Mouse (Mus musculus) stomach, embryonic 14.5 days (tissue): ENCODE measurements at regions not wholly inside any gene's neighbourhood (a gene's known extent, or its start where the extent isn't known, plus 50 kb on each side); places are given as distances from the start of the nearest gene placed in this dataset.

Source experiments
- ATAC-seq: fragments of 200-750 bp; cut with Nextera tagmentation; 2 replicates; pipeline ENCODE4 v1.8.0; 2017; ENCODE audit warnings: low read depth, moderate TSS enrichment; ENCODE audit not compliant: insufficient number of reproducible peaks, insufficient read depth, low FRiP score
- H3K27ac ChIP-seq: fragments of 300-500 bp; sonication (generic); 2 replicates; pipeline ENCODE4 v1.5.1; 2014; ENCODE audit warnings: mild to moderate bottlenecking, low read length, moderate library complexity, mixed read lengths
- H3K27me3 ChIP-seq: fragments of 300-500 bp; sonication (generic); 2 replicates; pipeline ENCODE4 v1.6.1; 2014; ENCODE audit warnings: low read length, control low read depth, mixed read lengths; ENCODE audit not compliant: control insufficient read depth, insufficient read depth
- H3K36me3 ChIP-seq: fragments of 300-500 bp; sonication (generic); 2 replicates; pipeline ENCODE4 v1.6.1; 2014; ENCODE audit warnings: mild to moderate bottlenecking, control low read depth, low read length, moderate library complexity, mixed read lengths; ENCODE audit not compliant: control insufficient read depth, insufficient read depth
- H3K4me1 ChIP-seq: fragments of 300-500 bp; sonication (generic); 2 replicates; pipeline ENCODE4 v1.6.1; 2014; ENCODE audit warnings: low read length, control low read depth, mixed read lengths; ENCODE audit not compliant: control insufficient read depth, insufficient read depth
- H3K4me2 ChIP-seq: fragments of 300-500 bp; sonication (generic); replicated peaks from 2 replicates; pipeline ENCODE4 v1.6.1; 2014; ENCODE audit warnings: low read depth, low read length, control low read depth
- H3K4me3 ChIP-seq: fragments of 300-500 bp; sonication (generic); 2 replicates; pipeline ENCODE4 v1.5.1; 2014; ENCODE audit warnings: low read depth, low read length, control low read depth
- H3K9ac ChIP-seq: fragments of 300-500 bp; sonication (generic); replicated peaks from 2 replicates; pipeline ENCODE4 v1.6.1; 2014; ENCODE audit warnings: low read depth, mild to moderate bottlenecking, control low read depth, low read length, moderate library complexity, mixed read lengths
- H3K9me3 ChIP-seq: fragments of 300-500 bp; sonication (generic); 2 replicates; pipeline ENCODE4 v1.6.1; 2016; ENCODE audit warnings: low read depth, low read length, control low read depth; ENCODE audit not compliant: control insufficient read depth
- WGBS: fragments of 180-500 bp; shearing (Covaris S2); extraction: QIAGEN DNeasy Blood & Tissue Kit; methylation state at CpG from one replicate; pipeline ENCODE4 v1.1.7; 2014; 5-methylcytosine and 5-hydroxymethylcytosine counted together

GRCm38 (mm10) chr1:169086032-169086431 lies 445.2 kb downstream of the Nuf2 start:
- Histone ChIP-seq H3K4me3 (no peak overlapping the region), H3K4me1 (peaks cover 8% of the 10 kb centered on the region; the same call in 1 of the 2 replicates), H3K27me3 (no peaks in the 10 kb centered on the region), H3K4me2 (no peak overlapping the region), H3K27ac (no peak overlapping the region), H3K9ac (no peak overlapping the region), H3K9me3 (no peaks in the 10 kb centered on the region), H3K36me3 (no peaks in the 10 kb centered on the region)
- 70% methylated on average over 3 of the region's 3 CpGs for WGBS
- no peak for ATAC-seq

GRCm38 (mm10) chr1:169080686-169081085 lies 450.6 kb downstream of the Nuf2 start:
- Histone ChIP-seq H3K36me3 (no peaks in the 10 kb centered on the region), H3K9ac (no peak overlapping the region), H3K4me3 (no peak overlapping the region), H3K4me2 (no peak overlapping the region), H3K9me3 (no peaks in the 10 kb centered on the region), H3K27me3 (no peaks in the 10 kb centered on the region), H3K4me1 (no peaks in the 10 kb centered on the region), H3K27ac (no peak overlapping the region)
- 82% methylated on average over 1 of the region's 1 CpGs for WGBS
- no peak for ATAC-seq

GRCm38 (mm10) chr1:169077228-169077627 lies 454.0 kb downstream of the Nuf2 start:
- Histone ChIP-seq H3K36me3 (no peaks in the 10 kb centered on the region), H3K27me3 (no peaks in the 10 kb centered on the region), H3K4me3 (no peak overlapping the region), H3K9ac (no peak overlapping the region), H3K27ac (no peak overlapping the region), H3K4me2 (no peak overlapping the region), H3K9me3 (no peaks in the 10 kb centered on the region), H3K4me1 (no peaks in the 10 kb centered on the region)
- ATAC-seq: no peak
- 95% methylated on average over 5 of the region's 5 CpGs for WGBS

GRCm38 (mm10) chr1:169076006-169076405 lies 455.3 kb downstream of the Nuf2 start:
- H3K4me3 ChIP-seq: no peak overlapping the region
- no peak overlapping the region for H3K9ac ChIP-seq
- WGBS: 25% methylated on average over 7 of the region's 7 CpGs
- H3K4me1 ChIP-seq: no peaks in the 10 kb centered on the region
- H3K4me2 ChIP-seq: no peak overlapping the region
- H3K36me3 ChIP-seq: no peaks in the 10 kb centered on the region
- ATAC-seq: no peak
- H3K27ac ChIP-seq: no peak overlapping the region
- H3K27me3 ChIP-seq: no peaks in the 10 kb centered on the region
- no peaks in the 10 kb centered on the region for H3K9me3 ChIP-seq

GRCm38 (mm10) chr1:169071366-169071765 lies 459.9 kb downstream of the Nuf2 start:
- WGBS: 90% methylated on average over 4 of the region's 4 CpGs
- Histone ChIP-seq H3K36me3 (no peaks in the 10 kb centered on the region), H3K4me3 (no peak overlapping the region), H3K9me3 (no peaks in the 10 kb centered on the region), H3K4me1 (no peaks in the 10 kb centered on the region), H3K27me3 (no peaks in the 10 kb centered on the region), H3K9ac (no peak overlapping the region), H3K4me2 (no peak overlapping the region), H3K27ac (no peak overlapping the region)
- ATAC-seq: no peak

GRCm38 (mm10) chr1:169069647-169070046 lies 461.6 kb downstream of the Nuf2 start:
- Histone ChIP-seq H3K27me3 (no peaks in the 10 kb centered on the region), H3K4me3 (no peak overlapping the region), H3K36me3 (no peaks in the 10 kb centered on the region), H3K9ac (no peak overlapping the region), H3K27ac (no peak overlapping the region), H3K4me2 (no peak overlapping the region), H3K9me3 (no peaks in the 10 kb centered on the region), H3K4me1 (no peaks in the 10 kb centered on the region)
- ATAC-seq: no peak
- WGBS: 82% methylated on average over 3 of the region's 3 CpGs

- Histone ChIP-seq H3K9me3 (no peaks in the 10 kb centered on the region), H3K4me1 (no peaks in the 10 kb centered on the region), H3K27me3 (no peaks in the 10 kb centered on the region), H3K4me2 (no peak overlapping the region), H3K9ac (no peak overlapping the region), H3K27ac (no peak overlapping the region), H3K4me3 (no peak overlapping the region), H3K36me3 (no peaks in the 10 kb centered on the region)
- WGBS: 54% methylated on average over 4 of the region's 4 CpGs
- no peak for ATAC-seq
Observed at GRCm38 (mm10) chr1:169066795-169067194, 464.5 kb downstream of the Nuf2 start.

GRCm38 (mm10) chr1:169060627-169061026 lies 470.6 kb downstream of the Nuf2 start:
- H3K4me1 ChIP-seq: no peaks in the 10 kb centered on the region
- no peak overlapping the region for H3K27ac ChIP-seq
- no peak overlapping the region for H3K4me2 ChIP-seq
- WGBS: 62% methylated on average over 6 of the region's 6 CpGs
- H3K27me3 ChIP-seq: no peaks in the 10 kb centered on the region
- no peak overlapping the region for H3K4me3 ChIP-seq
- H3K9me3 ChIP-seq: no peaks in the 10 kb centered on the region
- H3K9ac ChIP-seq: no peak overlapping the region
- H3K36me3 ChIP-seq: no peaks in the 10 kb centered on the region
- ATAC-seq: no peak

GRCm38 (mm10) chr1:169060145-169060544 lies 471.1 kb downstream of the Nuf2 start:
- no peak for ATAC-seq
- Histone ChIP-seq H3K27ac (no peak overlapping the region), H3K4me1 (no peaks in the 10 kb centered on the region), H3K9me3 (no peaks in the 10 kb centered on the region), H3K4me2 (no peak overlapping the region), H3K27me3 (no peaks in the 10 kb centered on the region), H3K9ac (no peak overlapping the region), H3K36me3 (no peaks in the 10 kb centered on the region), H3K4me3 (no peak overlapping the region)
- WGBS: 81% methylated on average over 5 of the region's 5 CpGs
